ENCODE assay signal across 9 mouse cellular contexts in the genomic region with DNA sequence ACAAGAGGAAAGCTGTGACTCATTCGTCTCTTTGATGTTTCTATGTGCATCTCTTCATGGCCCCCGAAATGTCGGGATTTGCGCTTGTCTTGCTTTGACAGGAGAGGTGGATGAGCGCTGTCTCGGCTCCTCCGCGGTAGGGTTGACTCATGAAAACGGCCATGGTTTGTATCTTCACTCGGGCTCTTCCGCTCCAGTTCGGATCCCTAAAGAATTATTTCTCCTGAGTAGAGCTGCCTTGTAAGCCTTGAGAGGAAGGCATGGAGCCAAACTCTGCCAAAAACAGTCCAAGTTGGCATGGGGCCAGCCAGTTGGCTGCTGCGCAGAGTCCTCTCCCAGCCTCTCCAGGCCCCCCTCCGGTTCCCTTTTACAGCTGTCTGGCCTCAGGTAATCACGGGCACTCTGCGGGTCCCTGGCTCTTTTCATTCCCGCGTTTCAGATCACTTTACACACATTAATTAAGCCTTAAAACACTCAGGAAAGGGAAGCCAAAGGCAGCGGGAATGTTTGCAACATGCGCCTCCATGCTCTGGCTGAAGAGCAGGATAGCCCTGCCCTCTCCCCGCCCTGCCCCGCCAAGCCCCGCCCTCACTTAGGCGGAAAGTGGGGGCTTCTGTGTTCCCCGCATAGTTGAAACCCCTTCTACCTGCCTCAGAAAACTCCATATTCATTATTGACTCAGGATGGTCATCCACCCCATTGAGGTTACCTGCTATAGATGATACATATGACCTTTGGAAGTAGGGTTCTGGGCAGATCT. TPM values are rescaled to one million over a fixed set of nuclear protein-coding genes. Genes with fewer than 3 reads are reported as not detected.
DNase-seq lines count a peak whose midpoint lies in the region; ATAC-seq and TF ChIP-seq lines count a peak whose summit lies in the region.
"Had no signal": no experiment of that assay in that cellular context is flagged by ENCODE, and none has a peak within 500 bp of the region (broad histone marks: within the 10 kb centered on the region; RNA-seq: fewer than 3 reads in every experiment).

No protein-coding gene starts in this region.

- H3K27me3 ChIP-seq in kidney, embryonic 15.5 days, result no peaks in the 10 kb centered on the region
- H3K27me3 ChIP-seq in lung, embryonic 16.5 days (ENCODE audit: control insufficient read depth, insufficient read depth, low read depth, low read length), result no peaks in the 10 kb centered on the region
- no peaks in the 10 kb centered on the region for H3K27me3 ChIP-seq in stomach, postnatal 0 days (ENCODE audit: control insufficient read depth, insufficient read depth, low read length)

- peaks cover 5% of the 10 kb centered on the region; the same call in 1 of the 2 replicates for H3K4me1 ChIP-seq in kidney, embryonic 15.5 days
- H3K4me1 ChIP-seq in lung, embryonic 16.5 days (replicated peaks; ENCODE audit: control insufficient read depth, insufficient read depth, low read length), result peaks cover 9% of the 10 kb centered on the region
- no peaks in the 10 kb centered on the region; the same call in 1 of the 2 replicates for H3K4me1 ChIP-seq in stomach, postnatal 0 days (replicated peaks; ENCODE audit: control insufficient read depth, insufficient read depth)

- H3K36me3 ChIP-seq in kidney, embryonic 15.5 days, result no peaks in the 10 kb centered on the region
- H3K36me3 ChIP-seq in lung, embryonic 16.5 days (ENCODE audit: control insufficient read depth, insufficient read depth, low read length), result no peaks in the 10 kb centered on the region
- H3K36me3 ChIP-seq in stomach, postnatal 0 days (ENCODE audit: control insufficient read depth, insufficient read depth, low read length), result no peaks in the 10 kb centered on the region

- H3K9ac ChIP-seq in kidney, embryonic 15.5 days, result no peak overlapping the region
- no peak overlapping the region for H3K9ac ChIP-seq in lung, embryonic 16.5 days (ENCODE audit: low read length)
- H3K9ac ChIP-seq in stomach, postnatal 0 days (ENCODE audit: low read length), result no peak overlapping the region

- peak; percentile 36 for DNase-seq in kidney, adult 11 months
- peak; percentile 79 for DNase-seq in cerebellum, adult 8-10 months
- peak; percentile 48 to 54 for DNase-seq in gastrocnemius, postnatal 36 days
- peak; percentile 60 to 69 for DNase-seq in kidney, postnatal 25 days
- DNase-seq in stomach, postnatal 0 days (ENCODE audit: low spot score), result peak; percentile 23
- DNase-seq in thymus, postnatal 36 days, result no peak

- no peak overlapping the region for H3K4me2 ChIP-seq in kidney, embryonic 15.5 days
- H3K4me2 ChIP-seq in lung, embryonic 16.5 days (ENCODE audit: low read depth, low read length), result peak overlapping the region; percentile 47
- peak overlapping the region; percentile 24 for H3K4me2 ChIP-seq in stomach, postnatal 0 days (replicated peaks; ENCODE audit: low read depth)

- no peak for TF ChIP-seq CTCF in stomach, postnatal 0 days (IDR thresholded peaks at IDR 0.05; ENCODE audit: low read depth)

- WGBS in kidney, embryonic 15.5 days, result 66% methylated on average over 25 of the region's 25 CpGs
- WGBS in lung, embryonic 16.5 days, result 48% methylated on average over 25 of the region's 25 CpGs
- 48% methylated on average over 25 of the region's 25 CpGs for WGBS in stomach, postnatal 0 days

- H3K9me3 ChIP-seq in kidney, embryonic 15.5 days (replicated peaks), result no peaks in the 10 kb centered on the region
- no peaks in the 10 kb centered on the region for H3K9me3 ChIP-seq in lung, embryonic 16.5 days (ENCODE audit: control insufficient read depth, low read length)
- H3K9me3 ChIP-seq in stomach, postnatal 0 days (ENCODE audit: control insufficient read depth, low read length), result no peaks in the 10 kb centered on the region

- H3K4me3 ChIP-seq in kidney, embryonic 15.5 days (replicated peaks), result no peak overlapping the region
- no peak overlapping the region for H3K4me3 ChIP-seq in lung, embryonic 16.5 days (ENCODE audit: low read length)
- H3K4me3 ChIP-seq in stomach, postnatal 0 days (ENCODE audit: low read depth, low read length), result no peak overlapping the region; the same call in 1 of the 2 replicates
- H3K4me3 ChIP-seq: myocyte had no signal

- intact Hi-C loops in gastrocnemius, postnatal 36 days (cut with DNase I), result no loop called here

- ATAC-seq in kidney, embryonic 15.5 days (replicated peaks; ENCODE audit: low FRiP score), result no peak
- peak; percentile 80 for ATAC-seq in lung, embryonic 16.5 days (ENCODE audit: low read depth)
- no peak for ATAC-seq in stomach, postnatal 0 days (ENCODE audit: low FRiP score, low TSS enrichment)

- H3K27ac ChIP-seq in kidney, embryonic 15.5 days, result no peak overlapping the region
- no peak overlapping the region for H3K27ac ChIP-seq in lung, embryonic 16.5 days (ENCODE audit: low read length)
- no peak overlapping the region for H3K27ac ChIP-seq in stomach, postnatal 0 days (replicated peaks)

- no peak for TF ChIP-seq EP300 in stomach, postnatal 0 days (optimal IDR thresholded peaks at IDR 0.05)

RNA-seq across cellular contexts. Expression of gene Foxn3, which starts 7.0 kb away (rescaled TPM):
- polyA plus RNA-seq in kidney, embryonic 15.5 days (2015; fragmentation: Nextera tagmentation; extraction: Ambion mirVana), result 60.8 and 65.7 TPM in 2 replicates
- 100 to 1,000 TPM; 164 to 192 TPM for total RNA-seq in gastrocnemius, postnatal 36 days (2021)
- polyA plus RNA-seq in lung, embryonic 16.5 days (2015; fragmentation: Nextera tagmentation; extraction: Ambion mirVana), result 60.4 and 60.8 TPM in 2 replicates
- polyA plus RNA-seq in stomach, postnatal 0 days (2015; fragmentation: Nextera tagmentation; extraction: Ambion mirVana), result 40.1 and 44.1 TPM in 2 replicates

Comparison
In these comparisons a context has a peak if more than half of its experiments do, and no peak if none do; other contexts are left out.
1. DNase-seq: peak in kidney, adult 11 months (single experiment), cerebellum, adult 8-10 months (single experiment), gastrocnemius, postnatal 36 days (2 of 2), kidney, postnatal 25 days (2 of 2) and stomach, postnatal 0 days (single experiment); none in thymus, postnatal 36 days (0 of 2).